Mouse (Mus musculus): ENCODE measurements around the gene Sim2. TPM values are rescaled to one million over a fixed set of nuclear protein-coding genes. Genes with fewer than 3 reads are reported as not detected.
A peak's percentile ranks its signal among the peaks of the same experiment; 100 is the strongest.

The Sim2 gene
- total RNA-seq, 2 experiments from 2014 or later: 0.41 TPM; not detected in 1

DNA sequence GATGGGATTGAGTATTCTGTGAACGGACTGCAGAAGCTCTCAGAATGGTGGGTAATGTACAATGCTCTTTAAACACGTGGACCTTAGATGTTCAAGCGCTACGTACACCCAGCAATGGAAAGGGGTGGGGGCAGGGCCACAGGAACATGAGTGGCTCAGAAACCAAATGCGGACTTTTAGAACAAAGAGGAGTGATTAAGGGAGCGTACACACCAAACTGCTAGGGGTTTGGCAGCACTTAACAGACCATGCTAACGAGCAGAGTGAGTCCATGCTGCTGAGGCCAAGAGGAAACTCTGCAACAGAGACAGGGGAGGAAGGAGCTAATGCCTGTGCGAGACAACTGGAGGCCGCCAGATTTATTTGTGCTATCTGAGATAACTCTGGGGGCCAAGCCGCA is 58.6 kb downstream of the Sim2 start:
- intact Hi-C loops (cut with DNase I): no loop called here
- DNase-seq (ENCODE audit: extremely low spot score in 1 of 2, low spot score in 2 of 2): no peak

- intact Hi-C loops (cut with DNase I): loop anchor here (5.0 kb wide), 1 partner anchor 84 kb away; no protein-coding TSS in a partner anchor
- no peak for DNase-seq (ENCODE audit: extremely low spot score in 1 of 2, low spot score in 2 of 2)
Measured at GRCm38 (mm10) chr16:94148139-94148538, 63.4 kb downstream of the Sim2 start.

- intact Hi-C loops (cut with DNase I): no loop called here
- DNase-seq (ENCODE audit: extremely low spot score in 1 of 2, low spot score in 2 of 2): no peak
Measured at GRCm38 (mm10) chr16:94150125-94151103, 65.7 kb downstream of the Sim2 start.

DNA sequence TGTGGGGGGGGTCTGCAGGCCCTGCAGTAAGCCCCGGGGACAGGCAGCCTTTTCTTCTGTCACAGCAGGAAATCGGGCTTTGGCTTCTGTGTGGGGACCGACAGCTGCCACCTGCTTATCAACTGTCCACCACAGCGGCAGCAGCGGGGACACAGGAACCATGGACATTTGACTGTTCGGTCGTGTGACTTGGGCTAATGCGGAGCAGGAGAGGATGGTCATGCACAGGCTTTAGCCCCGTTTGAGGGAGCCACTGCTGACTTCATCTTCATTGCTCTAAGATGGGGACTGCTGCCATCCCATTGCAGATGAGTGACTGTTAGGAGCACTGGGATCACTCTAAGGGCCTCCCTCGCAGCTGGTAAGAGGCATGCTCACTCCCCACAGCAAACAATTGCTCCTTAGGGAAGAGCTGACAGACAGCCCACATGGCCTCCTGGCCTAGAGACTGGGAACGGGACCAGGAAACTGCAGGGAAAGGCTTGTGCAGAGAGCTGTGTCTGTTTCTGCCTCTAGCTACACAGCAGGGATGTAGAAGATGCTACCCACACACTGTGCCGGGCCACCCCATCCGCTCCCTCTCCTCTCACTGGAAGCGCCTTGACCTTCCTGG is 70.4 kb downstream of the Sim2 start:
- DNase-seq (ENCODE audit: extremely low spot score in 1 of 2, low spot score in 2 of 2): peak in 1 of 2 experiments; percentile 45
- intact Hi-C loops (cut with DNase I): no loop called here

- DNase-seq (ENCODE audit: extremely low spot score in 1 of 2, low spot score in 2 of 2): no peak
- intact Hi-C loops (cut with DNase I): no loop called here
Measured at GRCm38 (mm10) chr16:94157819-94158218, 73.1 kb downstream of the Sim2 start.

- DNase-seq (ENCODE audit: extremely low spot score in 1 of 2, low spot score in 2 of 2): no peak
- intact Hi-C loops (cut with DNase I): no loop called here
Measured at GRCm38 (mm10) chr16:94162000-94162399, 77.3 kb downstream of the Sim2 start.

DNA sequence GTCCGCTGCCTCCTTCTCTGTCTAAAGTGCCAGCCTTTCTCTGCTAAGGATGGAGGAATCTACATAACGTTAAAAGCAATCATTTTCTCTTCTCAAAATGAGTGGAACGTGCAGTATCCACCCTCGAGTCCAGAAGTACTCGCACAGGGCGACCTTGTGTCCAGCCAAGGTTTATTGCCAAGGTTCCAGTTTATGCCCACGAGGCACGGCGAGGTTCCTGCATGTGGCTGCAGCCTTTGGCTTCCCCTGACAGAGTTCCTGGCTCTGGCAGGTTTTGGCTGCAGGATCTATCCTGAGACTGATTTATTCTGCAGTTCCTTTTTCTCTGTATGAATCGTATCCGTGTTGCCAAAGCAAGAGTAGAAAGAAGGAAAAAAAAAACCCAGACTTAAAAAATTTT is 78.3 kb downstream of the Sim2 start:
- intact Hi-C loops (cut with DNase I): no loop called here
- no peak for DNase-seq (ENCODE audit: extremely low spot score in 1 of 2, low spot score in 2 of 2)

GRCm38 (mm10) chr16:94164236-94164635 is 79.5 kb downstream of the Sim2 start:
- DNase-seq (ENCODE audit: extremely low spot score in 1 of 2, low spot score in 2 of 2): no peak

GRCm38 (mm10) chr16:94164978-94165377 is 80.2 kb downstream of the Sim2 start:
- no peak for DNase-seq (ENCODE audit: extremely low spot score in 1 of 2, low spot score in 2 of 2)
- intact Hi-C loops (cut with DNase I): no loop called here

More at GRCm38 (mm10) chr16:94164236-94164635, 79.5 kb downstream of the Sim2 start:
- intact Hi-C loops (cut with DNase I): no loop called here

GRCm38 (mm10) chr16:94168655-94169545 is 84.2 kb downstream of the Sim2 start:
- no peak for DNase-seq (ENCODE audit: extremely low spot score in 1 of 2, low spot score in 2 of 2)
- intact Hi-C loops (cut with DNase I): no loop called here

- intact Hi-C loops (cut with DNase I): no loop called here
Measured at GRCm38 (mm10) chr16:94170218-94170617, 85.5 kb downstream of the Sim2 start.

DNA sequence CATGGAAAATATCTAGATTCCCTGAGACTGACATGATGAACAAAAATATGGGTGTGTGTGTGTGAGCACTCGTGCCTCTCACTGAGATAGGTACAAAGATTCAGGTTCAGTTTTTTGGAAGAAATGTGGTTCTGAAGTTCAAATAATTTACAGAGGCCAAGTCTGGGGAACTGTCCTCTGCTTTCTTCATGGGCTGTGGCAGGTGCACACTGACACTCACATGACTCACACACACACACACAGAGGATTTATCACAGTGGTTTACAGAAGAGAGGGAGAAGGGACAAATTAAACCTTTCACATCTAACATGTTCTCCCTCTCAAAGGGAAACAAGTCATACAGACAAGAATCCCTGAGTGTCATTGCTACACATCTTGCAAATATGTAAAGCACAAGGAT is 88.6 kb downstream of the Sim2 start:
- DNase-seq (ENCODE audit: extremely low spot score in 1 of 2, low spot score in 2 of 2): no peak

More at GRCm38 (mm10) chr16:94170218-94170617, 85.5 kb downstream of the Sim2 start:
- DNase-seq (ENCODE audit: extremely low spot score in 1 of 2, low spot score in 2 of 2): no peak

DNA sequence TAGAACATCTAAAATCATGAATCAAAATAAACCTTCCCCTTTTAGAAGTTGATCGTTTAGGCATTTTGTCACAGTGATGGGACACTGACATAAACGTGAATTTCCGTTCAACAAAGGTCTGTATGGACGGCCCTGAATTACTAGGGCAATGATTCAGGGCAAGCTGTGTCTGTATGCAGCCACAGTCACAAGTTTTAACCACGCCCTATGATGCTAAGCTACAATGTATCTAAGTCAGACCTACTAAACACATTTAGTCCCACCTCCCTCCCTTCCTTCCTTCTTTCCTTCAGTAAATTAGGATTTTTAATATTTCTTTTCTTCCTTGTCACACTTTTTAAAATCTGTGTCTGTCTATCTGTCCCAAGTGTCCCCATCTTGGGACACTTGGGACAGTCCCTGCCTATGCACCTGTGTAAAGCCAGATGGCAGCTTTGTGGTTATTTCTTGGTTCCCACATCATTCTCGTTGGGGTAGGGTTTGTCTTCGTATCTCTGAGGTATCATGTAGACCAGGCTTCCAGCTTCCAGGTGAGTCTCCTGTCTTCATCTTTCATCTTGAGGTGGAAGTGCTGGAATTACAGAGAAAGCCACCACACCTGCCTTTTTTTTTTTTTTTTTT is 90.7 kb downstream of the Sim2 start:
- intact Hi-C loops (cut with DNase I): no loop called here
- no peak for DNase-seq (ENCODE audit: extremely low spot score in 1 of 2, low spot score in 2 of 2)

More for the DNA sequence above, 88.6 kb downstream of the Sim2 start:
- intact Hi-C loops (cut with DNase I): no loop called here

Small RNA genes within 50 kb of the gene (microRNA-seq; reads per million reads assigned to microRNA genes)
- gene Gm23062: not detected

Other genes with a start within 250 kb of the Sim2 start
- gene Chaf1b, start 201.0 kb upstream of the Sim2 start, total RNA-seq (2021): 1 to 10 TPM; 2.3 to 2.4 TPM
- under 1 TPM; 0.24 to 0.84 TPM for gene Cldn14, start 76.1 kb upstream of the Sim2 start, total RNA-seq (2021)
- 10 to 100 TPM; 12.4 to 13.1 TPM for gene Hlcs, start 228.6 kb downstream of the Sim2 start, total RNA-seq (2021)
- gene Ripply3, start 243.5 kb downstream of the Sim2 start, total RNA-seq (2021): under 1 TPM in 1 of 2 experiments, not detected in 1; 0.43 TPM